Mouse (Mus musculus) R1 (cell line): ENCODE data around the gene Akt3.

Experiments
- DNase-seq: peaks from one replicate; pipeline ENCODE4 v3.0.0-alpha.2; 2018; ENCODE audit warnings: low read depth, low spot score

Gene Akt3

GRCm38 (mm10) chr1:176982671-176983070 is 275.3 kb downstream of the Akt3 start:
- DNase-seq: no peak

GRCm38 (mm10) chr1:176981511-176981910 is 276.5 kb downstream of the Akt3 start:
- no peak for DNase-seq

GRCm38 (mm10) chr1:176980801-176981400 is 277.1 kb downstream of the Akt3 start:
- no peak for DNase-seq

- DNase-seq: no peak
Measured at GRCm38 (mm10) chr1:176980140-176980539, 277.9 kb downstream of the Akt3 start.

- no peak for DNase-seq
Measured at GRCm38 (mm10) chr1:176979235-176979634, 278.8 kb downstream of the Akt3 start.

GRCm38 (mm10) chr1:176973356-176974088 is 284.5 kb downstream of the Akt3 start:
- no peak for DNase-seq

GRCm38 (mm10) chr1:176971479-176971797 is 286.6 kb downstream of the Akt3 start:
- DNase-seq: no peak

GRCm38 (mm10) chr1:176970635-176971478 is 287.1 kb downstream of the Akt3 start:
- DNase-seq: no peak
